Mouse (Mus musculus): ENCODE results near the gene Mrpl21.

DNA sequence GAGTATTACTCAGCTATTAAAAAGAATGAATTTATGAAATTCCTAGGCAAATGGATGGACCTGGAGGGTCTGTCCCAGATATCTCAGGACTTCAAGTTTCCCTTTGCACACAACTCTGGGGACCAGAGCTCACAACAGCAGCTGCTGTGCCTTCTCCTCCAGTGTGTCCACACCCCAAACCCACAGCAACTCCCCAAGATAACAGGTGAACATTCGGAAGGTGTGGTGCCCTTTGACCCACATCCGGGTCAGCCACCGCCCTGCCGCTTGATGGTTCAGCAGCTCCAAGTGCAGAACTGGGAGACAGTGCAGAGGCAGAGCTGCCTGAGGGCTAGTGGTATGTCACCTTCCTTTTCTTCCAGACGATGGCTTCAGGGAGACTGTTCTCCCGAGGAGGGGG lies 12.5 kb downstream of the Mrpl21 start:
- TF ChIP-seq CTCF (IDR thresholded peaks at IDR 0.05; ENCODE audit: low read depth) (no peak), EP300 (optimal IDR thresholded peaks at IDR 0.05) (no peak)

Measured in stomach, postnatal 0 days (tissue).